Mouse (Mus musculus) c-Kit-positive CD71-positive TER-119-positive erythroid progenitor cells, embryonic 14.5 days (primary cell): ENCODE results near the gene Wdr35.
A peak's percentile ranks its signal among the peaks of the same experiment; 100 is the strongest.
"Not testable (repeated sequence)": the region's sequence is repeated elsewhere in the genome, so short reads cannot be mapped to it uniquely, and the experiment has no call there.

Experiments
- DNase-seq: peaks from one replicate; pipeline ENCODE4 v3.0.0-alpha.2; 2013; ENCODE audit warnings: low spot score

The Wdr35 gene

DNA sequence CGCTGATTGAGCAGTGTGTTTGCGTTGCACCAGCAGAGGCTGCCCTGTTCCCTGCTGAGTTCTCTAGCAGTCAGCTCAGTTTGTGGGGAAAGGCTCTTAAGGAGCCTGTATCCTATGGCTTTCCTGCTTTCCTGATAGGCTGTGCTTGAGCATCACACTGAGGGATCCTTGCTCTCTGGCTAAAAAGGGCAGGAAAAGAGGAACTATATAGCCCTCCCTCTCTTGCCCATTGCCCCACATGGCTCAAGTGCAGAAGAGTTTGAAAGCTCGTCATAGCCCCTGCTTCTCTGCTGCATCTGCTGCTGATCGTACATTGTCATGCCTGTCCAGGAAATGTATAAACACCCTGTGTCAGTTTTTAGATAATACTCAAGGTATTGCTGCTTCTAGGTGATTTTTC is 33.5 kb downstream of the Wdr35 start:
- DNase-seq, result no peak

DNA sequence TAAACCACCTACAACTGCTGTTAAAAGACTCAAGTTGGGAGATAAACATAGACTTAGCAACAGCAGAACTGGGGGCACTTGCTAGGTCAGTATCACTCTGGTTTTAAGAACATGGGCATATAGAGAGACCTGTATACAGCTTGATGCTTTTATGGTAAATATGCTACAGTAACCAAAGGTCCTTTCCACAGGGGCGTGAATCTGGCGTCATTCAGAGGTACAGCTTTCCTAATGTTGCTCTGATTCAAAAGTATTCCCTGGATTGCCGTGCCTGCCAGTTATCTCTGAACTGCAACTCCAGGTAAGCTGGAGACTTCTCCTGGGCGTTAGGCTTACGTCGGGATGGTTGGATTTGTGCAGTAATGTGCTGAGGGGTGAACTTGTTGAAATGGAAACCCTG is 34.1 kb downstream of the Wdr35 start:
- no peak for DNase-seq

DNA sequence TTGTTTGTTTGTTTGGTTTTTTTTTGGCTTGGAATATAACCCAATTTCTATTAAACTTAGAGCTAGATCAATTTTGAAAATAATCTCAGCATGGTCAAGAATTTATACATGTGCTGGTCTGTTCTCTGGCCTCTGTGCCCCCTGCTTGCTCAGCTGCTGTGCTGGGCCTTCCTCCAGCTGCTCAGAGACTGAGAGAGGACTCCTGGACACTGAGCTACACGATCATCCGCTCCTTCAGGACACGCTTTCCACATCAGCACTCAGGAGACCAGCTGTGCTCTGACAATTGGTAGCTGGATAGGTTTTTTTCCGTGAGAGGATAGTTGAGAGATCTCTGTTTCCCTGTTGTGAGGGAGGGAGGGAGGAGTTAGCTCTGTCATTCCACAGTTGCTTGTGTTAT is 36.6 kb downstream of the Wdr35 start:
- DNase-seq, result no peak

DNA sequence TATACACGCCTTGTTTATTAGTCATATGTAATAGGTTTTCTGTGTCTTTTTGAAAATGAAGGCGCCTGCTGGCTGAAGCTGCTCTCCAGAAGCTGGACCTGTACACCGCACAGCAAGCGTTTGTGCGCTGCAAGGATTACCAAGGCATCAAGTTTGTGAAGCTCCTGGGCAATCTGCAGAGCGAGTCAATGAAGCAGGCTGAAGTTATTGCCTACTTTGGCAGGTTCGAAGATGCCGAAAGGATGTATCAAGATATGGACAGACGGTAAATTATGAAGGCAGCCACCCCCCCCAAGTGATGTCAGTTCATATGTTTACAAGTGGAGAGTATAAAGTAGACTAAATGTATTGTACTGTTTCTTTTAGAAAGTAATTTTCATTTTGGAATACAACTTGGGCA is 42.7 kb downstream of the Wdr35 start:
- no peak for DNase-seq

DNA sequence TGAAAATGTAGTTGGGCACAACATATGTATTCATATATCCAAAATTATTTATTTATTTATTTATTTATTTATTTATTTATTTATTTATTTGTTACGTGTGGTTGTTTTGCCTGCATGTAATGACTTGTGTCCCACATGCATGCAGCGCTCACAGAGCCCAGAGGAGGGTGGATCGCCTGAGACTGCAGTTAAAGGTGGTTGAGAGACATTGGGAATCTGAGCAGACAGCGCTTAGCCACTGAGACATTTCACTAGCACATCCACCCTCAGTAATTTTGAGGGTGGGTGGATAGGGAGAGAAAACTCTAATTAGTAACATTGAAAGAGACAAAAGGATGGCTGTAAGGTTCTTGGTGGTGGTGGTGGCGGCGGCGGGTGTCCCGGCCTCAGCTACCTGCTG is 46.7 kb downstream of the Wdr35 start:
- no peak for DNase-seq

DNA sequence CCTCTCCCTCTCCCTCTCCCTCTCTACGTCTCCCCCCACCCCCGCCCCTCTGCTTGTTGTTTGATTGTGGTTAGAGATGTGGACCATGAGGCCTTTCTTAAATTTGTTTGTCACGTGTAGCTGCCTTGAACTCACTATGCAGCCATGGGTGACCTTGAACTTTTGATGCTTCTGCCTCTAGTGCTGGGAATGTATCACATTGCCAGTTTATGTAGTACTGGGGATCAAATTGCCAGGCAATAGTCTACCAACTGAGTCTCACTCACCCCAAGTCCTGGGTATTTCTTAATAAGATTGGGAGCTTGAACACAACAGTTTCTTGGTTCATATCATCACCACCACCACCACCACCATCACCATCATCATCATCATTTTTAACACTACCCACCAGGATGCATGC is 47.3 kb downstream of the Wdr35 start:
- DNase-seq, result no peak

DNA sequence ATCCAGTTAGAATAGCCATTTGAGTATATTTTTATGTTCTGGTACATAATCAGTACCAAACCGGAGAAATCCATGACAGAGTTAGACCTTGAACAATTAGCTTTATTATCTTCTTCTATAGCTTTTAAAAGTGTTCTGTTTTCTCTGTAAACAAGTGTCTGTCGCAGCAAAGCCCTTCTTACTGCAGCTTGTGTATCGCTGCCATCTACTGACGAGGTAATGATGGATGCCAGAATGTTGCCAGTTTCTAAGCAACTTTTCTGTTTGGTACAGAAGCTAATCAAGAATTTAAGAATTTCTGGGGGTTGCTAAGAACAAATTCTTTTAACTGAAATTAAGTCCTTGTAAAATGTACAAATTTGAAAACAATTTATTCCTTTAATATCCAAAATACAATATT is 49.3 kb downstream of the Wdr35 start:
- DNase-seq, result no peak

DNA sequence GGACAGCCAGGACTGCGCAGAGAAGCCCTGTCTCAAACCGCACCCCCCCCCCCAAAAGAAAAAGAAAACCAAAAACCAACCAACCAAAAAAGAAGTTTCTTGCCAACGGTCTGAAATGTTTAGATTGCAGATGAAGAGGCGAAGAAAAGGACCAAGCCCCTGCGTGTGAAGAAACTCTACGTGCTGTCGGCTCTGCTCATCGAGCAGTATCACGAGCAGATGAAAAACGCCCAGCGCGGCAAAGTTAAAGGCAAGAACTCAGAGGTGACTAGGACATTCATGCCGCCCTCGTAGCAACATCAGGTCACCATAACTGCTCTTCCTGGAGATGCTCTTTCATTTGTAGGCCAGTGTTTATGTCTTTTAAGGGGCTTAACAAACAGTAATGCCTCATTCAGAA is 50.4 kb downstream of the Wdr35 start:
- no peak for DNase-seq

DNA sequence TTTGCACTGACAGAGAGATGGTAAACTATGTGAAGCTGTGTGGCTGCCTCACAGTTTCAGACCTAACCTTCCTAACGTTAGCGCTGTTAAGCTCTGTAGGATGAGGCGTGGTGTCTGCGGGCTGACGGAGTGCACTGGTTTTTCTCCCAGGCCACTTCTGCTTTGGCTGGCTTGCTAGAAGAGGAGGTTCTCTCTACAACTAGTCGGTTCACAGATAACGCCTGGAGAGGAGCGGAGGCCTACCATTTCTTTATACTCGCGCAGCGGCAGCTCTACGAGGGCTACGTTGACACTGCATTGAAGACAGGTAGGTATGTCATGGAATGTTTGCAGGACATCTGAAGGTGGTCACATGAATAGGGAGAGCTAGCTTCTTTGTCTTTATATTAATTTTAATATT is 51.0 kb downstream of the Wdr35 start:
- DNase-seq, result no peak

DNA sequence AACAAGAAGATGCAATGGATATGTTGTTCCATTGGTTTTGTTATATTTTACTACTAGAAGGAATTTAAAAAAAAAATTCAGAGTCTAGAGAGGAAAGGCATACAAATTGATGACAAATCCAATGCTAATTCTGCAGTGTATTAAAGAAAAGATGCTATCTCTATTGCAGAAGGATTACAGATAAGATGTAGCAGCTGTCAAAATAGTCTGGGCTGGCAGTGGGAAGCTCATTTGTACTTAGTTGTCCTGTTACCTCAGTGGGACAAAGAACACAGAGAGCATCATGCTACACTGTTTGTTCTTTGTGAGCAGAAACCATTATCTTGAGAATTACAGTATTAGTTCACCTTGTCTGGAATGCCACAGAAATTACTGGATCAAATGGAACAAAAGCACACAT is 53.2 kb downstream of the Wdr35 start:
- DNase-seq, result no peak

DNA sequence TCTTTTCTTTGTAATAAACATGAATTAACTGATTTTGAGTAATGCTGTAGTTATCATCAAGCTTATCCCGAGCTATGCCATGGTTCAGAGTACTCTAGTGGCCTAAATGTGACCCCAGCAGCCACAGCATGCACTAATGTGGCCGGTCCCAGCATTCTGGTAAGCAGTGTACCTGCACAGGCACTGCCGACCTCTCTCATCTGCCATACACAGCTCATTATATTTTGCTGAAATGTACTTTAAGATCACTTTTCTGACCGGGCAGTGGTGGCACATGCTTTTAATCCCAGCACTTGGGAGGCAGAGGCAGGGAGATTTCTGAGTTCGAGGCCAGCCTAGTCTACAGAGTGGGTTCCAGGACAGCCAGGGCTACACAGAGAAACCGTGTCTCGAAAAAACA is 55.1 kb downstream of the Wdr35 start:
- not testable (repeated sequence) for DNase-seq

DNA sequence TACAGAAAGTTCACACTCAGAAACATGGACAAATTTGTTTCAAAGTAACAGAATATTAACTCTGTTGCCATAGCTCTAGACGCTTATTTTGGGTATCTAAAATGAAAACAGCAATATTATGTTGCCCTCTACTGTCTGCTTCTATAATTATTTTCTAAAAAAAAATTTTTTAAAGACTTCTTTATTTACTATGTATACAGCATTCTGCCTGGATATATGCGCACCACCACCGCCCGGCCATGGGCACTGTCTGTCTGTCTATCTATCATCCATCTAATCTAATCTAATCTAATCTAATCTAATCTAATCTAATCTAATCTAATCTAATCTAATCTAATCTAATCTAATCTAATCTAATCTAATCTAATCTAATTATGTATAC is 55.8 kb downstream of the Wdr35 start:
- no peak for DNase-seq

DNA sequence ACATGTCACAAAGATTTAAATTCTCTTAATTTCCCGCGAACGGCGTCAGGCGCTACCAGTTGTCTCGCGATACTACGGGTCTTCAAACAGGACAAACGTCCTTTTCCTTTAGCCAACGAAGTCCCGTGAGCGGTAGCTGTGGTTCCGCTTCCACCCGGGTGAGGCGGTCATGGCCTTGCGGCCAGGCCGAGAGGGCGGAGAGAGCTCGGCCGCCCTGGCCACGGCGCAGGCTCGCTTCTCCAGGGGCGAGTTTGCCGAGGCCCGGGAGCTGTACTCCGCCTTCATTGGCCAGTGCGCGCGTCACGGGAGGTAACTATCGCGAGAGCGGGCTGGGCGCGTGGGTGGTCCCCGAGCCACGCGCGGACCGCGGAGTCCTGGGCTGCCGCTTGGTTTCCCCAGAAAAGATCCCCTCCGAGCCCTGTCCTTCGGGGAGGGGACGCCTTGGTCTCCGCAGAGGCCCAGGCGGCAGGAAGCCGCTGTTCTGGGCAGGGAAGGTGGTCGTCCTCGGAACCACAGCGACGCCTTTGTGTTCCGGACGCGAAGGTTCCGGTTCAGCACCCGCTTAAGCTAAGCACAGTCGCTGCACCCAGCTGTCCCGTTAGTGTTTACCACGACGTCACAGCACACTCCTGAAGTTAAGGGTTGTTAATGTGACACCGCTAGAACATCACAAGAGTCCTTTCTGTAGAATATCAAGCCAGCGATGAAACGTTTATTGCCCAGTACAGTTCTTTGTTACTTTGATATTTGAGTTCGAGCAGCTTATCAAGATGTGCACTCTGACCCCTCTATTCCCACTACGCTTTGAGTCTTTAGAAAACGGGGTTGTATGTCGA is 56.4 kb downstream of the Wdr35 start, which contains the start of gene Ttc32:
TSS of gene Ttc32 (plus strand) at position 110 of the 836 bp plus-strand sequence.
- peak; percentile 80 for DNase-seq

DNA sequence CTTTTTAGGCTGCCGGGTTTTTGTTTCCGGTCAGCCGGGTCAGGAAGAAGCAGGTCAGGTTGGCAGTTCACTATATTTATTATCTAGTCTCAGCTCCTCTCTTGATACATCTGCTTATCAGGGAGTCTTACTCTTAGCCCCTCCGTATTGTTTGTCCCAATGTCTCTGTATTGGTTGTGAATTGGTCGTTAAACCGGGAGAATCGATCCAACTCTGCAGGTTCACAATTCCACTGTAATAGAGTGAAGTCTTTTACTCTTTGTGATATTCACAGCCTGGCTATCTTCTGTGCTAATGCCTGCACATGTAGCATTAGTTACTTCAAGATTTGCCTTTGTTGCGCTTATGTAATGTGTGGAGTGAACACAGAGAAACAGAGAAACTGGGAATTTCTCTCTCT is 57.5 kb downstream of the Wdr35 start:
- peak; percentile 5 for DNase-seq

DNA sequence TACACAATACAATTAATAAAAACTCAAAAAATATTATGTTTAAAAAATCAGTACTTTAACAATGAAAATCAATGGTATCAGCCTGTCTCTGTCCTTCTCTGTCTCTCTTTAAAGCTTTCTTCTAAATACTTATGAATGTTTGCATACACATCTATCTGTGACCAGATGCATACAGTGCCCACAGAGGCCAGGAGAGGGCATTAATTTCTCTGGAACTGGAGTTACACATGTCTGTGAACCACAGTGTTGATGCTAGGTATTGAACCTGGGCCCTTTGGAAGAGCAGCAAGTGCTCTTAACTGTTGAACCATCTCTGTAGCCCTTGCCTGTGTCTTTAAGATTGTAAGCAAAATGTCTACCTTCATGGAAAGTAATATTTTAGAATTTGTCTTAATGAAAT is 59.4 kb downstream of the Wdr35 start:
- DNase-seq, result no peak

DNA sequence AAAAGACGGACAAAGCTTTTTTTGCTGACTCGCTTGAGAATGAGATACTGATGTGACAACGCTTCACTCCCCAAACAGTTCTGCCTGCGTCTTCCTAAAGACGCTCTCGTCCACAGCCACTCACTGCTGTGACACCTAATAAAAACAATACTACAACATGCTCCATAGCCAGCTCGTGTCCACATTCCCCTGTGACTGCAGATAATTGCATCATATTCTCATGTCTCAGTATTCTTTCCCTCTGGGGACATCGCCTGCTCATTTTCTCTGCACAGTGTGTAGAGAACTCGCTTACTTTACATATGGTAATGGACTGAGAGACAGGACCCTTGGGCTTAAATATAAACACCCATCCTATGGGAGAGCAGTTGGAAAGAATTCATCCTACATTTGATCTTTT is 62.7 kb downstream of the Wdr35 start:
- DNase-seq, result no peak

DNA sequence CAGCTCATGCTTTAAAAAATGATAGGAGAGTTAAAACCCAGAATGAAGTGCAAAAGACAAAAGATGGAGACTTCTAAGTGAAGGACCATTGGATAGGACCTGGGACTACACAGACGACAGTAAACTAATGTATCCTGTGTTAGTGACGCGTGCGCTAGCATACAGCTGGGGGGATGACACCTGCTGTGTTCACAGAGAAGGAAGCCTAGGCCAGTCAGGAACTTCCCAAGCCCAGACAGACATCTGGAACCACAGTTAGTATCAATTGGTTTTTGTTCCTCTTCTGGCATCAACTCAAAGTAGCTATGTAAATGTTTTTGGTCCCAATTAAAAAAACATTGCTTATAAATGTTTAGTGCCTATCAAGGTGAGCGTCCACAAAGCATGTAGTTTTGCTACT is 66.5 kb downstream of the Wdr35 start:
- DNase-seq, result no peak

DNA sequence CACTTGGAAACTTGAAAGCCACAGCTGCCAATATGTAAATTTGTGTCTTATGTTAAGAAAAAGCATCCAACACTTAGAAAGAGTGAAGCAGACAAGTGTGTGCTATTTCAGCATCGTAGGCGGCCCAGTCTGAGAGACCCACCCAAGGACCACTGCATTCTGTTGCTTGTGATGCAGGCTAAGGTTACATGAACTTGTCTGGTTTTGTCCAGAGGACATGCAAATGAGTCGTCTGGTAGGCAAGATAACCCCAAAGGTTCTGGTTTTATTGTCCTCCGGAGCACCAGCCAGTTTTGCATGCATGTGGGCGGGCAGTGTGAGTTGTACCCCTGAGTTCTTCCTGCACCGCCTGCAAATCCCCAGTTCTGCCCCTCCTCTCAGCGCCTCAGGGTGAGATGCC is 67.0 kb downstream of the Wdr35 start:
- no peak for DNase-seq

DNA sequence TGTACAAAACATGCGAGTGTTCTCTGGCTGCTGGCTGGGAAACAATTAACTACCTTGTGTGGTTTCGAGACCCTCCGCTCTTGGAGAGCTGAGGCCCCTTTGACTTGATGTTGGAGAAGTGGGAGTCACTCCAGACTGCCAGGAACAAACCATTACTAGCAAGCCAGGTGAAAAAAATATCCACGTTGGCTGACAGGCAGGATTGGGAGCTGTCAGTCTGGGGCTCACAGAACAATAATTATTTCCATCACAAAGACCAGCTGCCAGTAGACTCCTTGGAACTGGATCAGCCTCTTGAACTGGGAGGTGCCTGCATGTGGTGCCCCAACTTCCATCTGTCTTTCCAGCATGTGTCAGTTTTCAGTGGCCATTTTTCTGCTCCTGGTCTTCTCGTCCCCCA is 68.6 kb downstream of the Wdr35 start:
- no peak for DNase-seq

DNA sequence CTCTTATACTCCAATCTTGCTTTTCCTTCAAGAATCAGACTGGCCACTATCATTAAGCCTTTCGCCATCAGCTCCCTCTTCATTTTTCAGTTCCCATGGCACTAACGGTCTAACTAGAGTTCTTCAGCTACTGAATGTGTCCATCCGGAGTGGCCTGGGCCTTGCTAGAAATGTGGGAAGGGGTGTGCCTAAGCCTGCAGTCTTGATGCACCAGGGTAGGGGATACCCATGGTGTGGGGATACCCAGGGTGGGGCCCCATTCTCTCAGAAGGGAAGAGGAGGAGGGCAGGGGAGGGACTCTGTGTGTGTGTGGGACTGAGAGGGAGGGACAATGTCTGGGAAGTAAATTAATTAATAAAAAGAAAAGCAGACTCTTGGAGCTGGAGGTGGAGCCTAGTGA is 69.1 kb downstream of the Wdr35 start:
- no peak for DNase-seq

DNA sequence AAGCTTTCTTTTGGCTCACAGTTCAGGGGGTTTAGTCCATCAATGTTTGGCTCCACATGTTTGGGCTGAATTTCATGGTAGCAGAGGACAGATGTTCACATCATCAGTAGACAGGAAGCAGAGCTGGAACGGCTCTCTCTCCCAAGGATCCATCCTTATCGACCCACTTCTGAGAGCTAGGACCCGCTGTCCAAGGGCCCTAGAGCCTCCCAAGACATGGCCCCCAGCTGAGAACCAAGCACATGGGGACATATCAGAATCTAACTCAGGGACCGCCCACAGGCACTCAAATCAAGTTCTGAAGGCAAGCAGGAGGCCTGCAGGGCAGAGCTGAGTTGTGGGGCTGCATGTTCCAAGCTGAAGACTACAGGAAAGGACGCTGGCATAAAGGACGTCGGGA is 71.0 kb downstream of the Wdr35 start:
- DNase-seq, result no peak

DNA sequence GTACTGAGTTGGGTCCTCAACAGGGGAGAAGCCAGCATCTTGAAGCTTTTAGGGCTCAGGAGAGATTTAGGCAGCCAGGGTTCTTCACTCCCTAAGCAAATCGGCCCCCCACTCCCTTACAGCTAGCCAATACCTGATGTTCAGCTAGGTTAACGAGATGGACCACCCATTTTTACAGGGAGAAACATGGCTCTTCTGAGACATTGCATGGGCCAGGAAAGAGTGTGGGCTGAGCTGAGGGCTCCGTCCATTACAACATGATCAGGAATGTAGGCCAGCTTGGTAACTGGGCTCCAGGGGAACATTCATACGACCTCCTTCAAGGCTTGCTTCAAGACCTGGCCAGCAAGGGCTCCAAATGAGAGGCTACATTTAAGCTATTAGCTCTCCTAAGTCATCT is 73.0 kb downstream of the Wdr35 start:
- no peak for DNase-seq

DNA sequence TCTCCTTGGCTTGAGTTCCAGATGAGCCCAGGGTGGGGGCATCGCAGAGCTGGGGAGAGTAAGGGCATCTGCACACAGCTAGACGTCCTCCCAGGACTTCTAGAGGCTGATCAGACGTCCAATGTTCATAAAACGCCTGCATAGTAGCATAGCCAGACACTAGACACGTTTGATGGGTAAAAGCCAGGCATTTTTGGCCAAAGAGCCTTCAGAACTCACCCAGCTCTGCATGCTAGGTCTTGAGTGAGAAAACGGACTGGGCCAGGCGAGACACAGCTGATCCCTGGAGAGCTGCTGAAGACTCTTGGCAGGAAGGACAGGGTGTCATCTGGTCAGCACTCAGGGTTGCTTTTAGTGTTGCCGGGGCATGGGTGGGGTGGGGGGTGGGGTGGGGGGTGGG is 74.4 kb downstream of the Wdr35 start:
- DNase-seq, result no peak

DNA sequence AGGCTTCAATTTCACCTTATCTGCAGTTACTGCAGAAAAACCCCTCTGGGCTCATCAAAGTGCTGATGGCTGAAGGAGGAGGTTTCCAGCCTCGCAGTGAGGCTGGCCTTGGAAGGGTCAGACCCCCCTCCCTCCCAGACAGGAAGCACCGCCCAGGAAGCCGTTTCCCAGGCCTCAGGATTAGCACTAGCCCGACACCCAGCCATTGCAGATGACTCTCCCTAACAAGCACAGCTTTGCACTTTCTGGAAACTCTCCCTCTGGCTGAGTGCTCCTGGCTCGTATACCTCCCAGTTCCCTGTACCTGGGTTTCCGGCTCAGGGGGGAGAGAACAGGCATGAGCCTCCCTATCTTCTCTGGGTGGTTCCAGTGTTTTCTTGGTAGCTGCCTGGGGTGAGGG is 77.1 kb downstream of the Wdr35 start:
- no peak for DNase-seq
